8 mouse cellular contexts compared by ENCODE assay signal in the genomic region with DNA sequence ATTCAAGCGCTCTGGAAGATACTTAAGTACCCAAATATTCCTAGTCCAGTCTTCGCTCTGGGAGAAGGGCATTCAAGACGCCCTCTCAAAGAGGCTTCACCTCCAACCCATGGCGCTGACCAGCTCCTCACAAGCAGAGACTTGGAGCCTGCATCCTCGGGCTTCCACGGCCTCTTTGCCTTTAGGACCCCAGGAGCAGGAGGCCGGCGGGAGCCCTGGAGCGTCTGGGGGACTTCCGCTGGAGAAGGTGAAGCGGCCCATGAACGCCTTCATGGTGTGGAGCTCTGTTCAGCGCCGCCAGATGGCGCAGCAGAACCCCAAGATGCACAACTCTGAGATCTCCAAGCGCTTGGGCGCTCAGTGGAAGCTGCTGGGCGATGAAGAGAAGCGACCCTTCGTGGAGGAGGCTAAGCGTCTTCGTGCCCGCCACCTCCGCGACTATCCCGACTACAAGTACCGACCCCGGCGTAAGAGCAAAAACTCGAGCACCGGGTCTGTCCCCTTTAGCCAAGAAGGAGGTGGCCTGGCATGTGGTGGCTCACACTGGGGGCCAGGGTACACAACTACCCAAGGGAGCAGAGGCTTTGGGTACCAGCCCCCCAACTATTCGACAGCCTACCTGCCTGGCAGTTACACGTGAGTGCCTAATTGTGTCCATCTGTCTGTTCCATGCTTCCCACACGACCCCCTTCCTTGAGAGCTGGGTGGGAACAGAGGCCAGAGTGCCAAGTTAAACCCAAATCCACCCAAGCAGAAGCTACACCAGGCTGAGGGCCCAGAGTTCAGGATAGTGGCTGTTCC. TPM values are rescaled to one million over a fixed set of nuclear protein-coding genes. Genes with fewer than 3 reads are reported as not detected.
DNase-seq lines count a peak whose midpoint lies in the region; ATAC-seq and TF ChIP-seq lines count a peak whose summit lies in the region.

Sox15 (plus strand) TSS at position 51 of the 801 bp plus-strand sequence.

- H3K27me3 ChIP-seq in ES-Bruce4 (ENCODE audit: control insufficient read depth, insufficient read depth, low read length, poor library complexity, severe bottlenecking) = no peaks in the 10 kb centered on the region
- no peaks in the 10 kb centered on the region for H3K27me3 ChIP-seq in embryonic facial prominence, embryonic 15.5 days
- H3K27me3 ChIP-seq in heart, embryonic 14.5 days (ENCODE audit: control insufficient read depth, insufficient read depth, low read length) = no peaks in the 10 kb centered on the region

- H3K27ac ChIP-seq in ES-Bruce4 (ENCODE audit: insufficient read depth, low read length) = peak within 1 kb of the TSS; percentile 85
- peak within 1 kb of the TSS; percentile 9; the same call in 1 of the 2 replicates for H3K27ac ChIP-seq in bone marrow, adult 2 months (ENCODE audit: control insufficient read depth, insufficient read depth, low read depth, low read length, poor library complexity)
- peak within 1 kb of the TSS; percentile 80 for H3K27ac ChIP-seq in embryonic facial prominence, embryonic 15.5 days (replicated peaks)
- H3K27ac ChIP-seq in heart, embryonic 14.5 days (replicated peaks in 1 of 2; ENCODE audit: control insufficient read depth in 1 of 2, insufficient read depth in 1 of 2, low read depth in 2 of 2, low read length in 2 of 2) = peak within 1 kb of the TSS in 1 of 2 experiments; percentile 16; a peak in 1 of 4 replicates
- H3K27ac ChIP-seq in olfactory bulb, adult 2 months (ENCODE audit: insufficient read depth, low read depth, low read length) = no peak within 1 kb of the TSS

- DNase-seq in kidney, postnatal 25 days = peak; percentile 79
- peak; percentile 58 for DNase-seq in lung, adult 2 months
- peak; percentile 58 for DNase-seq in yolk sac, embryonic 10.5 days (ENCODE audit: low spot score)

- no peaks in the 10 kb centered on the region for H3K4me1 ChIP-seq in ES-Bruce4 (ENCODE audit: control insufficient read depth, insufficient read depth, low read length)
- no peaks in the 10 kb centered on the region; the same call in 1 of the 2 replicates for H3K4me1 ChIP-seq in bone marrow, adult 2 months (ENCODE audit: control insufficient read depth, insufficient read depth, low read length)
- H3K4me1 ChIP-seq in embryonic facial prominence, embryonic 15.5 days = peaks cover 29% of the 10 kb centered on the region
- peaks cover 2 to 11% of the 10 kb centered on the region in 2 experiments; a peak in 3 of 4 replicates for H3K4me1 ChIP-seq in heart, embryonic 14.5 days (ENCODE audit: control insufficient read depth in 2 of 2, insufficient read depth in 2 of 2, low read length in 2 of 2)
- H3K4me1 ChIP-seq in lung, adult 2 months (ENCODE audit: control insufficient read depth, insufficient read depth, low read length) = no peaks in the 10 kb centered on the region
- peaks cover 5% of the 10 kb centered on the region for H3K4me1 ChIP-seq in olfactory bulb, adult 2 months (ENCODE audit: control insufficient read depth, insufficient read depth, low read length)

- no peaks in the 10 kb centered on the region for H3K9me3 ChIP-seq in ES-Bruce4 (replicated peaks; ENCODE audit: control insufficient read depth, insufficient read depth, low read length, poor library complexity, severe bottlenecking)
- H3K9me3 ChIP-seq in embryonic facial prominence, embryonic 15.5 days (replicated peaks) = no peaks in the 10 kb centered on the region
- no peaks in the 10 kb centered on the region for H3K9me3 ChIP-seq in heart, embryonic 14.5 days (ENCODE audit: control insufficient read depth, low read length)

- H3K4me2 ChIP-seq in embryonic facial prominence, embryonic 15.5 days (replicated peaks) = peak within 1 kb of the TSS; percentile 27
- H3K4me2 ChIP-seq in heart, embryonic 14.5 days (ENCODE audit: low read length) = peak within 1 kb of the TSS; percentile 19

- peak; percentile 16 for TF ChIP-seq POLR2A in ES-Bruce4 (IDR thresholded peaks at IDR 0.05; ENCODE audit: insufficient read depth, low read length)
- TF ChIP-seq POLR2A in bone marrow, adult 2 months (IDR thresholded peaks at IDR 0.05; ENCODE audit: borderline replicate concordance, control insufficient read depth, low read depth, low read length) = no peak
- TF ChIP-seq POLR2A in lung, adult 2 months (IDR thresholded peaks at IDR 0.05; ENCODE audit: borderline replicate concordance, extremely low read depth, low read depth, low read length) = no peak
- TF ChIP-seq POLR2A in olfactory bulb, adult 2 months (IDR thresholded peaks at IDR 0.05; ENCODE audit: insufficient read depth, low read depth, low read length) = no peak

- ATAC-seq in embryonic facial prominence, embryonic 15.5 days (ENCODE audit: insufficient number of reproducible peaks, low FRiP score, low TSS enrichment, low read depth) = peak; percentile 77
- no peak for ATAC-seq in heart, embryonic 14.5 days (ENCODE audit: insufficient number of reproducible peaks, insufficient read depth, low FRiP score, low read depth)

- H3K9ac ChIP-seq in ES-Bruce4 (ENCODE audit: low read depth, poor library complexity, severe bottlenecking) = peak within 1 kb of the TSS; percentile 77
- H3K9ac ChIP-seq in embryonic facial prominence, embryonic 15.5 days = no peak within 1 kb of the TSS
- no peak within 1 kb of the TSS for H3K9ac ChIP-seq in heart, embryonic 14.5 days (ENCODE audit: low read length)

- 0 out of 2 replicates have a peak, but pooled peaks have one; percentile 33 for TF ChIP-seq EP300 in ES-Bruce4 (IDR thresholded peaks at IDR 0.05; ENCODE audit: insufficient read depth, low read depth, low read length)

- TF ChIP-seq CTCF in ES-Bruce4 (IDR thresholded peaks at IDR 0.05; ENCODE audit: low read depth, low read length) = peak; percentile 70
- peak; percentile 71 for TF ChIP-seq CTCF in bone marrow, adult 2 months (IDR thresholded peaks at IDR 0.05; ENCODE audit: control insufficient read depth, insufficient read depth, low read length)
- peak; percentile 76 for TF ChIP-seq CTCF in lung, adult 2 months (IDR thresholded peaks at IDR 0.05; ENCODE audit: insufficient read depth, low read length)
- TF ChIP-seq CTCF in olfactory bulb, adult 2 months (IDR thresholded peaks at IDR 0.05; ENCODE audit: insufficient read depth, low read depth, low read length) = peak; percentile 82

- 57% methylated on average over 34 of the region's 34 CpGs for WGBS in bone marrow, adult 2 months
- 15% methylated on average over 34 of the region's 34 CpGs for WGBS in embryonic facial prominence, embryonic 15.5 days
- 24% methylated on average over 34 of the region's 34 CpGs for WGBS in heart, embryonic 14.5 days
- WGBS in lung, adult 2 months = 24% methylated on average over 34 of the region's 34 CpGs
- 22% methylated on average over 34 of the region's 34 CpGs for WGBS in olfactory bulb, adult 2 months

- peaks cover 26% of the 10 kb centered on the region for H3K36me3 ChIP-seq in ES-Bruce4 (ENCODE audit: control insufficient read depth, insufficient read depth, low read length, poor library complexity, severe bottlenecking)
- H3K36me3 ChIP-seq in embryonic facial prominence, embryonic 15.5 days = peaks cover 56% of the 10 kb centered on the region
- peaks cover 83% of the 10 kb centered on the region for H3K36me3 ChIP-seq in heart, embryonic 14.5 days (ENCODE audit: control insufficient read depth, insufficient read depth, low read length)

- H3K4me3 ChIP-seq in ES-Bruce4 (ENCODE audit: low read depth, low read length) = peak within 1 kb of the TSS; percentile 77
- no peak within 1 kb of the TSS for H3K4me3 ChIP-seq in bone marrow, adult 2 months (replicated peaks; ENCODE audit: control insufficient read depth, low read depth, low read length)
- peak within 1 kb of the TSS; percentile 18 for H3K4me3 ChIP-seq in embryonic facial prominence, embryonic 15.5 days (replicated peaks)
- no peak within 1 kb of the TSS for H3K4me3 ChIP-seq in heart, embryonic 14.5 days (ENCODE audit: control insufficient read depth in 1 of 2, insufficient read depth in 1 of 2, low read depth in 1 of 2, low read length in 2 of 2)
- no peak within 1 kb of the TSS for H3K4me3 ChIP-seq in lung, adult 2 months (replicated peaks; ENCODE audit: extremely low read depth, low read depth, low read length)
- no peak within 1 kb of the TSS for H3K4me3 ChIP-seq in olfactory bulb, adult 2 months (ENCODE audit: insufficient read depth, low read depth, low read length)

RNA-seq across cellular contexts. Expression of gene Sox15, which starts in this region (rescaled TPM):
- 45.2 and 48.1 TPM in 2 replicates for polyA plus RNA-seq in ES-Bruce4 (2011; ENCODE audit: insufficient read depth, insufficient read length, low read depth, missing spikeins)
- polyA plus RNA-seq in bone marrow, adult 2 months (2011; ENCODE audit: insufficient read depth, insufficient read length, low replicate concordance, missing spikeins) = not detected in 2 replicates
- polyA plus RNA-seq in embryonic facial prominence, embryonic 15.5 days (2015; fragmentation: Nextera tagmentation; extraction: Ambion mirVana) = 5.2 TPM in 2 replicates
- not detected in 2 replicates for polyA plus RNA-seq in heart, embryonic 14.5 days (2014; fragmentation: Nextera tagmentation; extraction: Ambion mirVana)
- 0.14 and 5.5 TPM in 2 replicates for polyA plus RNA-seq in lung, adult 2 months (2012; rRNA removed)
- not detected in 2 replicates for polyA plus RNA-seq in olfactory bulb, adult 2 months (2012; ENCODE audit: insufficient read depth, insufficient read length, low replicate concordance, missing spikeins)

Comparison
In these comparisons a context has a peak if more than half of its experiments do, and no peak if none do; other contexts are left out.
1. H3K4me3 ChIP-seq: peak in ES-Bruce4 (single experiment) and embryonic facial prominence, embryonic 15.5 days (single experiment); none in bone marrow, adult 2 months (single experiment), heart, embryonic 14.5 days (0 of 2), lung, adult 2 months (single experiment) and olfactory bulb, adult 2 months (single experiment).
2. Peak in every context shown above with its lines, with median percentiles within 50 percentile points of each other: CTCF ChIP-seq and DNase-seq.